Mouse (Mus musculus): ENCODE measurements around the gene Tmem245. TPM values are rescaled to one million over a fixed set of nuclear protein-coding genes. Genes with fewer than 3 reads are reported as not detected.

The Tmem245 gene
- polyA plus RNA-seq, 2 experiments = 1.4 to 2.0 TPM

- WGBS (ENCODE audit: insufficient replicate concordance) = 48% methylated on average over 6 of the region's 6 CpGs
- DNase-seq (ENCODE audit: low read depth in 3 of 3, low spot score in 3 of 3) (no peak), ATAC-seq (ENCODE audit: insufficient read depth) (no peak)
- Histone ChIP-seq H3K27ac (no peak overlapping the region), H3K36me3 (replicated peaks; ENCODE audit: control insufficient read depth, insufficient read depth, low read depth) (no peaks in the 10 kb centered on the region), H3K9ac (replicated peaks) (no peak overlapping the region), H3K4me2 (ENCODE audit: low read depth) (no peak overlapping the region), H3K4me1 (replicated peaks; ENCODE audit: control insufficient read depth in 2 of 2, insufficient read depth in 2 of 2, low read length in 1 of 2) (peaks cover 2 to 6% of the 10 kb centered on the region in 2 experiments; a peak in 3 of 4 replicates), H3K9me3 (ENCODE audit: control insufficient read depth, low read length) (no peaks in the 10 kb centered on the region), H3K27me3 (ENCODE audit: control insufficient read depth, insufficient read depth, low read length) (no peaks in the 10 kb centered on the region), H3K4me3 (ENCODE audit: insufficient read depth in 1 of 2, low read depth in 2 of 2, low read length in 2 of 2) (no peak overlapping the region)
- no peak for TF ChIP-seq CTCF (IDR thresholded peaks at IDR 0.05; ENCODE audit: low read depth)
- TF ChIP-seq EP300 (IDR thresholded peaks at IDR 0.05; ENCODE audit: low read depth) = no peak
Measured at GRCm38 (mm10) chr4:56953235-56953634, 6.0 kb upstream of the Tmem245 start.

DNA sequence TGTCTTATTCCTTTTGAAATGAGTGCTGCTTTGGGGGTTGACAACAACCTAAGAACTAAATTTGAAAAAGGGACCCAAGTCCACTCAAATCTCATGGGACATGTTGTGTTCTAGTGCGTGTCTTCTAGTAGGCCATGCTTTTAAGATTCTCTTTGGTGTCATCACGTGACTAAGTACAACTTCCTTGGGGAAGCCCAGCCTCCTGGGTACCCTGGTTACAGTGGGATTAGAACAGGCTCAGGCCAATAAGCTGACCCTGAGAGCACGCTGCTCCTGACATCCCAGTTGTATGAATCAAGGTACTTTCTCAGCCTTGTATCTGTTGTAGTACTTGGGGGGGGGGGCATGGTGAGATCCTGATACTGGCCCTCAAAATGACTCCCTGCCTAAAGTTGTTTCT, 4.5 kb upstream of the Tmem245 start:
- Histone ChIP-seq H3K27me3 (ENCODE audit: control insufficient read depth, insufficient read depth, low read length) (no peaks in the 10 kb centered on the region), H3K36me3 (replicated peaks; ENCODE audit: control insufficient read depth, insufficient read depth, low read depth) (no peaks in the 10 kb centered on the region), H3K9me3 (ENCODE audit: control insufficient read depth, low read length) (no peaks in the 10 kb centered on the region), H3K4me1 (replicated peaks; ENCODE audit: control insufficient read depth in 2 of 2, insufficient read depth in 2 of 2, low read length in 1 of 2) (peaks cover 2 to 6% of the 10 kb centered on the region in 2 experiments), H3K27ac (no peak overlapping the region), H3K4me3 (ENCODE audit: insufficient read depth in 1 of 2, low read depth in 2 of 2, low read length in 2 of 2) (no peak overlapping the region), H3K9ac (replicated peaks) (no peak overlapping the region), H3K4me2 (ENCODE audit: low read depth) (no peak overlapping the region)
- WGBS (ENCODE audit: insufficient replicate concordance) = 67% methylated on average over 3 of the region's 3 CpGs
- ATAC-seq (ENCODE audit: insufficient read depth) = no peak
- no peak for TF ChIP-seq EP300 (IDR thresholded peaks at IDR 0.05; ENCODE audit: low read depth)
- no peak for TF ChIP-seq CTCF (IDR thresholded peaks at IDR 0.05; ENCODE audit: low read depth)
- DNase-seq (ENCODE audit: low read depth in 3 of 3, low spot score in 3 of 3) = no peak

DNA sequence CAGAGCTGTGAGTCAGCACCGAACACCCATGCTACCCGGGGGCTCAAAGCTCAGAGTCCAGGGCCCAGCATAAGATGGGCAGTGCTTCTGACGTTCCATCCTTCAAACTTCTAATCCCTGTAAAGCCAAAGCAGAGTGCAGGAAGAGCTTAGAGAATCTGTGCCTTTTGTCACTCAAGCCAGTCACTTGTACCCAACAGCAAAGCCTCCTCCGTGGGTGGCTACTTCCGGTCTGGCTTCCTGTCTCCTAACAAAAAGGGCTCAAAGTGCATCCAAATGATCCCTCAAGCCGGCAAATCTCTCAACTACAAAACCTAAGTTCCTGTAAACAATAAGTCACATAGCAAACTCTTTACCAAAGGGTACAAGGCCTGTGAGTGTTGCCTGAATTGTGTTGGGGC, 2.3 kb upstream of the Tmem245 start:
- Histone ChIP-seq H3K27me3 (ENCODE audit: control insufficient read depth, insufficient read depth, low read length) (no peaks in the 10 kb centered on the region), H3K9ac (replicated peaks) (no peak overlapping the region), H3K4me3 (ENCODE audit: insufficient read depth in 1 of 2, low read depth in 2 of 2, low read length in 2 of 2) (no peak overlapping the region), H3K9me3 (ENCODE audit: control insufficient read depth, low read length) (no peaks in the 10 kb centered on the region), H3K4me1 (replicated peaks; ENCODE audit: control insufficient read depth in 2 of 2, insufficient read depth in 2 of 2, low read length in 1 of 2) (peaks cover 11% of the 10 kb centered on the region in 2 experiments), H3K27ac (no peak overlapping the region), H3K4me2 (ENCODE audit: low read depth) (no peak overlapping the region), H3K36me3 (replicated peaks; ENCODE audit: control insufficient read depth, insufficient read depth, low read depth) (no peaks in the 10 kb centered on the region)
- no peak for DNase-seq (ENCODE audit: low read depth in 3 of 3, low spot score in 3 of 3)
- TF ChIP-seq CTCF (IDR thresholded peaks at IDR 0.05; ENCODE audit: low read depth) (no peak), EP300 (IDR thresholded peaks at IDR 0.05; ENCODE audit: low read depth) (no peak)
- no peak for ATAC-seq (ENCODE audit: insufficient read depth)
- 33% methylated on average over 6 of the region's 6 CpGs for WGBS (ENCODE audit: insufficient replicate concordance)

- DNase-seq (ENCODE audit: low read depth in 3 of 3, low spot score in 3 of 3) (no peak), ATAC-seq (ENCODE audit: insufficient read depth) (no peak)
- TF ChIP-seq EP300 (IDR thresholded peaks at IDR 0.05; ENCODE audit: low read depth) (no peak), CTCF (IDR thresholded peaks at IDR 0.05; ENCODE audit: low read depth) (no peak)
- peaks cover 11 to 14% of the 10 kb centered on the region in 2 experiments for H3K4me1 ChIP-seq (replicated peaks; ENCODE audit: control insufficient read depth in 2 of 2, insufficient read depth in 2 of 2, low read length in 1 of 2)
- H3K9me3 ChIP-seq (ENCODE audit: control insufficient read depth, low read length) = no peaks in the 10 kb centered on the region
- no peaks in the 10 kb centered on the region for H3K27me3 ChIP-seq (ENCODE audit: control insufficient read depth, insufficient read depth, low read length)
- no peak overlapping the region for H3K27ac ChIP-seq
- peak overlapping the region; percentile 81 for H3K9ac ChIP-seq (replicated peaks)
- H3K4me3 ChIP-seq (ENCODE audit: insufficient read depth in 1 of 2, low read depth in 2 of 2, low read length in 2 of 2) = peak overlapping the region; percentile 73 to 94
- 2% methylated on average over 14 of the region's 14 CpGs for WGBS (ENCODE audit: insufficient replicate concordance)
- H3K4me2 ChIP-seq (ENCODE audit: low read depth) = peak overlapping the region; percentile 99
- no peaks in the 10 kb centered on the region for H3K36me3 ChIP-seq (replicated peaks; ENCODE audit: control insufficient read depth, insufficient read depth, low read depth)
Measured at GRCm38 (mm10) chr4:56946180-56946579, 1.1 kb downstream of the Tmem245 start.

GRCm38 (mm10) chr4:56944286-56944685, 3.0 kb downstream of the Tmem245 start:
- TF ChIP-seq CTCF (IDR thresholded peaks at IDR 0.05; ENCODE audit: low read depth) = no peak
- TF ChIP-seq EP300 (IDR thresholded peaks at IDR 0.05; ENCODE audit: low read depth) = no peak
- H3K4me3 ChIP-seq (ENCODE audit: insufficient read depth in 1 of 2, low read depth in 2 of 2, low read length in 2 of 2) = no peak overlapping the region
- WGBS (ENCODE audit: insufficient replicate concordance) = 43% methylated on average over 4 of the region's 4 CpGs
- H3K27ac ChIP-seq = no peak overlapping the region
- ATAC-seq (ENCODE audit: insufficient read depth) (no peak), DNase-seq (ENCODE audit: low read depth in 3 of 3, low spot score in 3 of 3) (no peak)
- H3K36me3 ChIP-seq (replicated peaks; ENCODE audit: control insufficient read depth, insufficient read depth, low read depth) = no peaks in the 10 kb centered on the region
- H3K4me1 ChIP-seq (replicated peaks; ENCODE audit: control insufficient read depth in 2 of 2, insufficient read depth in 2 of 2, low read length in 1 of 2) = peaks cover 13 to 14% of the 10 kb centered on the region in 2 experiments
- H3K9me3 ChIP-seq (ENCODE audit: control insufficient read depth, low read length) = no peaks in the 10 kb centered on the region
- H3K9ac ChIP-seq (replicated peaks) = no peak overlapping the region
- no peak overlapping the region for H3K4me2 ChIP-seq (ENCODE audit: low read depth)
- no peaks in the 10 kb centered on the region for H3K27me3 ChIP-seq (ENCODE audit: control insufficient read depth, insufficient read depth, low read length)
